Mouse (Mus musculus) ES-E14 (cell line): ENCODE measurements around the gene Fermt2.

ENCODE experiments used
- HCFC1 ChIP-seq: IDR thresholded peaks from 2 replicates; pipeline ENCODE4 v1.6.1; 2012; ENCODE audit warnings: low read length, inconsistent platforms, borderline replicate concordance; ENCODE audit not compliant: insufficient read depth
- MAFK ChIP-seq: IDR thresholded peaks from 2 replicates; pipeline ENCODE4 v1.6.1; 2014; ENCODE audit warnings: mild to moderate bottlenecking, low read depth, low read length, inconsistent platforms; ENCODE audit not compliant: insufficient read depth
- ZNF384 ChIP-seq: IDR thresholded peaks from 2 replicates; pipeline ENCODE4 v1.6.1; 2012; ENCODE audit warnings: low read depth, low read length, inconsistent platforms

GRCm38 (mm10) chr14:45492668-45493067, 37.2 kb downstream of the Fermt2 start:
- no peak for TF ChIP-seq ZNF384
- no peak for TF ChIP-seq MAFK
- TF ChIP-seq HCFC1: no peak
